Mouse (Mus musculus): ENCODE measurements around the gene Rab13.

DNA sequence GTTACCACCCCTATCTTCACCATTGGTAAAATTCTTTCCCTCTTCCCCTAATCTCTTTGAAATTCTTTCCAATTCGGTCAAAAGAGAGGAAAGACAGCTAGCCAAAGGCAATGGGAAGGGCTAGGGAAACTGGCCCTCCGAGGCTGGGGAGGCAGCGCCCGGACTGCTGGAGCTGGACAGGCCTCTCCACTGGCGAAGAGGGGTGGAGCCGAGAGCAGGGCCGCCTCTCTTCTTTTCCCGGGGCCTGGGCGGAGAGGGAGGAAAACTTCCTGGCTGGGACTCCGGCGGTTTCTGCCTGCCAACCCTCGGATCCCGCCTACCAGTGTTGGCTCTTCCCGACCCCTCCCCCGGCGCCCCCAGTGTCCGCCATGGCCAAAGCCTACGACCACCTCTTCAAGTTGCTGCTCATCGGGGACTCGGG, 7.0 kb downstream of the Rab13 start:
- TF ChIP-seq EP300 (IDR thresholded peaks at IDR 0.05), result 0 out of 2 replicates have a peak, but pooled peaks have one; percentile 44
- no peak for TF ChIP-seq CTCF (IDR thresholded peaks at IDR 0.05)
